Mouse (Mus musculus): Measurements from ENCODE around the gene Serpinf1. TPM values are rescaled to one million over a fixed set of nuclear protein-coding genes. Genes with fewer than 3 reads are reported as not detected.

Serpinf1 gene
- total RNA-seq (2023), result 10 to 100 TPM; 15.6 to 17.8 TPM

DNA sequence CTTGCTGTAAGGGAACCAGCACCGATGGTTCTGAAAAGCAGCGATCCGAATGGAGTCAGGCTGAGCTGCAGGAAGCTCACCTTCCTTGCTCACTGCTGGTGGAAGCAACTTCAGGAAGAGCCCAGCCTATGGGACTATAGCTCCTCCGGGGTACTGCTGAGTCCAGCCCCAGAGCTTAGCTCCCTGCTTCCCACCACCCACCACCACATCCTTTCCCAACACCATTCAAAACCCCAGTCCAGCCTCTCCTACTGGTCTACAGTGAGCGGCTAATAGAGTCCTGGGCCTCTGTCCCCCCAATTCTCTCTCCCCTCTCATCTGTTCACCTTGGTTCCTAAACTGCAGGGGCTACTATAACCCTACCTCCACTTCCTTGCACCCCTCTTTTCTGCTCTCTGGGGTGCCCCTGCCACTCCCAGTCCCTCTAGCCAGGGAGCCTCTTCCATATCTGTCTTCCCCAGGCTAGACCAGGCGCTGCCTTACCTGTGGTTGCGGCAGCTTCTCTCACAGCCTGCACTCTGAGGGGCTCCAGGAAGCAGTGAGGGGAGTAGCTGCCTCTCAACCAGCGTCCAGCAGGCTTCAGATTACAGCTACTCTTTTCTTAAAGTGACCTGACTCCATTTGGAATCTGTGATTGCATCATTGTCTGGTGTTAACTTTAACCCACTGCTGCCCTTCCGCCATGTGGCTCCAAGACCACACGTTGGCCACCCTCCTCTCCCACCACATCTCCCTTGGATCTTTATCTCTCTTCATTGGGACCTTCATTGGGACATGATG lies at the start of gene Serpinf1:
TSS of gene Serpinf1 (minus strand) at position 689 of the 780 bp plus-strand sequence.

DNA sequence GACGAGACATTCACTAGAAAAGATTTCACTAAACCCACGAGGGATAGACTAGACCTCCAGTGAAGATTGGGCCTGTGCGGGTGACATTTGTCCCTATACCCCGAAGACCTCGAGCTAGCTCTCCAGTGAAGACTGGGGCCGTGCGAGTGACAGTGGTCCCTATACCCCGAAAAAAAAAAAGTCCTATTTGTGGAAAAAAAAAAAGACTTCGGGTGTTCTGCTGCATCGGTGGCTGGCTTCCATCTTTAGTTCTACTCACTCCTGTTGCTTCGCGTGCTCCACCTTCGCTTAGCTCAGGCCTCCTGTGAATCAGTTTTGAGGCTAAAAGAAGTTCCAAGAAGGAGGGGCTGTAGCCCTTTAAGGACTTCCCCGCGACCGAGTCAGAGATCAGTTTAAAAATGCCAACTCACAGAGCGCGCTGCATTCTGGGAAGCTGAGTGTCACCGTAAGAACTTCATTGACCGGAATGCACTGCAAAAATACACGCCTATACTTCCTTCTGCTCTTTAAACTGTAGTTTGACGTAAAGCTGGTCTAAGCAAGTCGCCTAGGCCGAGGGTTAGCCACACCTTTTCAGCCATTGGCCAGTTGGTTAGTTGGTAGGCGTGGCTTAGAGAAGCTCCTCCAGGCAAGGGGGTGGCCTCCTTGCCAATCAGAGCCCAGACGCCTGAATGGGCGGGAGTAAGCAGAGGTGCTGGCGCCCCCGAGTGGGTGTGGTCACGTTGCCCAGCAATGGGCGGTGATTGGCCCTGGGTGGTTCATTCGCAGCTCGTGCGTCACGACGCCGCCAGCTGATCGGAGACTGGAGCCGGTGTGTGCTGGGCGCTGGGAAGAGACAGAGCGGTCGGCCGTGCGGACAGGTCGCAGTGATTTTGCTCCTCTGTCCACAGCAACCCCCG lies 38.6 kb upstream of the Serpinf1 start, which contains the start of gene Tlcd2:
TSS of gene Tlcd2 (plus strand) at position 872 of the 899 bp plus-strand sequence.

DNA sequence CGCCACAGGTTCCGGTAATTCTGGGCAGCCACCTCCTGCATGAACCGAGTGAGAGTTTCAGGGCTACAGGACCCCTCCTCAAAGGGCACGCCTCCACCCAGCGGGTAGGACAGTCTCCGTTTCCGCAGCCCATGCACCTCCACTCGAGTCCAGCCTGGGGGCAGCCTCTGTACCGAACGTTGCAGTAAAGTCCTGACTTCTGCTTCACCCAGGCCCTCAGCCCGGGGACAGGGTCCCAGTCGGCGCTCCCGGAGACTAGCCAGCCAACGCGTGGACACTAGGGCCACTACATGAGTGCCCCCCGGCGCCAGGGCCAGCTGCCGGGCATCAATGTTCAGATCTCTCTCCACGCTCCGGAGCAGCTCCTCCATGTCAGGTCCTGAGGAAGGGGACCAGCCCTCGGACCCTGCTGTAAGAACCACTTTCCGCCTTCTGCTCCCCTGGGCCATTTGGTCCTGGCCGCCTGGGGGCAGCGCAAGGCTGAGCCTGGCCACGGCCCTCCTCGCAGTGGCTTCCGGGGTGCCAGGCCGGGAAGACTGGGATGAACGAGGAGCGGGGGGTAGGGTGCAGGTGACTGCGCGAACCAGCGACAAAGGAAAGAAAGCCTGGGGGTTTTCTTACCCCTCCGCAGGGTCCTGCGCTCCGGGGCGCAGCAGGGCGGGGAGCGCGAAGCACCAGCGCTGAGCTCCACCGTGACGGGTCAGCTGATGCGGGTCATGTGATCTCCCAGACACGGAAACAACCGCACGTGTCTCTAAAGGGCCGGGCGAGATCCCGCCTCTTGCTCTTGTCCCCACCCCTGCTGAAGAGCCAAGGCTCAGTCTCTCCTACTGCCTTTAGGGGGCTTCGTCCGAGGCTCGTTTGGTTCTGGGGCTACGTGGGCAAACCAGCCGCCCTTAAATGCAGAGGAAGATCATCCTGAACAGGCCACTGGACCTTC lies 31.8 kb upstream of the Serpinf1 start, which contains the start of gene Wdr81:
TSS of gene Wdr81 (minus strand) at position 727 of the 940 bp plus-strand sequence.

DNA sequence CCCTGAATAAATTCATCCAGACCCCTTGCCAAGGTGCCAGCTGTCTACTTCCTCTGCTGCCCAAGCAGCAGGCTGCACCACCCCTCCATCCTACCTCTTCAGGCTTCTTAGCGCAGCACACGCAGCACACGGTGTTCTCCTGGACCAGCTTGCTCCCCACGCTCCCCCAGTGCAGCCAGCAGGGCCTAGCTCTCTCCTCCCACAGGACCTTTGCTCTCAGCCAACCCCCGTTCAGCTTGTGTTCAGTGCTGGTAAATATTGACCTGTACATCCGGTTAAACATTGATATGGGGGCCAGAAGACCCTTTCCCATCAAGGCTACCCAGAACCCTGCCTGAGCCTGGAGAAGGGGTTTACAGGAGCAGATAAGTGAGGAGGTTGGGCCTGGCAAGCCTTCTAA lies 16.9 kb upstream of the Serpinf1 start, which contains the start of gene Serpinf2:
TSS of gene Serpinf2 (minus strand) at position 229 of the 400 bp plus-strand sequence.

Other genes with a start within 250 kb of the Serpinf1 start
- 1 to 10 TPM; 4.7 to 7.6 TPM for gene Ovca2, start 243.9 kb downstream of the Serpinf1 start, total RNA-seq (2023)
- 1 to 10 TPM; 4.0 to 4.8 TPM for gene Dph1, start 231.5 kb downstream of the Serpinf1 start, total RNA-seq (2023)
- under 1 TPM; 0.20 to 0.31 TPM for gene Rtn4rl1, start 228.9 kb downstream of the Serpinf1 start, total RNA-seq (2023)
- gene Rpa1, start 74.4 kb downstream of the Serpinf1 start, total RNA-seq (2023), result 10 to 100 TPM; 62.8 to 68.2 TPM
- 1 to 10 TPM; 2.8 to 5.0 TPM for gene Smyd4, start 74.3 kb downstream of the Serpinf1 start, total RNA-seq (2023)
- under 1 TPM; 0.16 to 0.18 TPM for gene Serpinf2, start 16.9 kb upstream of the Serpinf1 start, total RNA-seq (2023)
- 10 to 100 TPM; 24.7 to 27.7 TPM for gene Wdr81, start 32.0 kb upstream of the Serpinf1 start, total RNA-seq (2023)
- 1 to 10 TPM; 4.1 to 4.8 TPM for gene Tlcd2, start 39.0 kb upstream of the Serpinf1 start, total RNA-seq (2023)
- 100 to 1,000 TPM; 101 to 114 TPM for gene Prpf8, start 64.1 kb upstream of the Serpinf1 start, total RNA-seq (2023)
- gene Rilp, start 87.4 kb upstream of the Serpinf1 start, total RNA-seq (2023), result under 1 TPM; 0.27 to 0.49 TPM
- 1 to 10 TPM; 1.1 to 1.8 TPM for gene Scarf1, start 90.8 kb upstream of the Serpinf1 start, total RNA-seq (2023)
- gene Slc43a2, start 109.0 kb upstream of the Serpinf1 start, total RNA-seq (2023), result 10 to 100 TPM; 61.0 to 72.2 TPM
- 100 to 1,000 TPM; 209 to 245 TPM for gene Pitpna, start 165.4 kb upstream of the Serpinf1 start, total RNA-seq (2023)
- 10 to 100 TPM; 92.0 to 92.2 TPM for gene Inpp5k, start 208.3 kb upstream of the Serpinf1 start, total RNA-seq (2023)
- gene Myo1c, start 227.8 kb upstream of the Serpinf1 start, total RNA-seq (2023), result 10 to 100 TPM; 48.8 to 72.1 TPM

Measured in neutrophil, adult 59 days (primary cell).